Mouse (Mus musculus) gastrocnemius, adult 2 months (tissue): ENCODE data around the gene Elf1. TPM values are rescaled to one million over a fixed set of nuclear protein-coding genes. Genes with fewer than 3 reads are reported as not detected.

Source experiments
- DNase-seq: peaks from one replicate; pipeline ENCODE4 v3.0.0; 2022
- H3K27ac ChIP-seq: fragments of 200-600 bp; 2 replicates; pipeline ENCODE4 v1.8.1; 2022; ENCODE audit warnings: mild to moderate bottlenecking
- H3K4me3 ChIP-seq: fragments of 200-600 bp; 2 replicates; pipeline ENCODE4 v1.8.1; 2022; ENCODE audit warnings: mild to moderate bottlenecking, moderate library complexity
- CTCF ChIP-seq: fragments of 200-600 bp; IDR thresholded peaks from 2 replicates; pipeline ENCODE4 v1.8.1; 2022; ENCODE audit warnings: antibody characterized with exemption, mild to moderate bottlenecking, moderate library complexity
- intact Hi-C: fragments of 180-260 bp; cut with DNase I; formaldehyde crosslinking; loops from one replicate; pipeline ENCODE4 v1.15.1; 2025
- microRNA-seq: library from miRNA; unstranded; fragments of <30 nt; microRNA quantifications from one replicate; pipeline ENCODE4 v1.2.0, GENCODE M21; 2021
- total RNA-seq, 2 experiments: library from RNA; stranded (reverse); gene quantifications; 2 replicates each; pipeline ENCODE4 v1.2.3; 2021

Gene Elf1
- total RNA-seq, 2 experiments from 2014 or later = 4.6 to 6.0 TPM

DNA sequence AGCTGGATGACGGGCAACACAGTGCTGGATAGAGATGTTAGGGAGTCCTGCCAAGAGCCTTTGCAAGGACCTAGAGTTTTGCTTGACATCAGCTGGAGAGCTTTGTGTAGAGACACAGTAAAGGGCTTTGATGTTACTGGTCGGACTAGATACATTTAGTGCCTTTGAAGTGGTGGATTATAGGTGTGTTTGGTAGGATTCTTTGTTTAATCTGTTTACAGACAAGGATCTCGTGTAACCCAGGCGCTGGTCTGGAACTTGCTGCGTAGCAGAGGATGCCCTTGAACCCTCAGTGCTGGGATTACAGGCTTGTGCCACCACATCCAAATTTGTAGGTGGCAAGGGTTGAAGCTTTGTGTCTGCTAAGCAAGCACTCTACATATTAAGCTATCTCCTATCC, 113.1 kb downstream of the Elf1 start:
- intact Hi-C loops = no loop called here
- no peak for TF ChIP-seq CTCF
- no peak for DNase-seq
- H3K4me3 ChIP-seq = no peak overlapping the region
- no peak overlapping the region for H3K27ac ChIP-seq

DNA sequence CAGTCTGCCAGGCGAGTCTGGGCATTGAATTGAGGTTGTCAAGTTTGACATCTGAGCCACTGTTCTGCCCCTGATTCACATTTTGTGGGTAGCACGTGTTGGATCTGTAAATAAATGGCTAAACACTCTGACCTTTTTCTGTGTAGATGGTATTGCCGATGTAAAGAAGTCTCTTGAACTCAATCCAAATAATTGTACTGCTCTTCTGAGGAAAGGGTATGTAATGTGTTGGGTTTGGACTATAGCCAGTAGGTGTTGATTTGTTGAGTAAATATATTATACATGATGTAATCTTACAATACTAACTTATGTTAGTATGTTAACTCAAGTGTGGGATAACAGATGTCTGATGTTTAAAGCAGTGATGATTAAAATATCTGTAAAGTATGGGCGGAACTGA, 115.6 kb downstream of the Elf1 start:
- TF ChIP-seq CTCF = no peak
- intact Hi-C loops = no loop called here
- no peak overlapping the region for H3K27ac ChIP-seq
- H3K4me3 ChIP-seq = no peak overlapping the region
- no peak for DNase-seq

GRCm38 (mm10) chr14:79605881-79606280, 124.9 kb downstream of the Elf1 start:
- intact Hi-C loops = no loop called here

DNA sequence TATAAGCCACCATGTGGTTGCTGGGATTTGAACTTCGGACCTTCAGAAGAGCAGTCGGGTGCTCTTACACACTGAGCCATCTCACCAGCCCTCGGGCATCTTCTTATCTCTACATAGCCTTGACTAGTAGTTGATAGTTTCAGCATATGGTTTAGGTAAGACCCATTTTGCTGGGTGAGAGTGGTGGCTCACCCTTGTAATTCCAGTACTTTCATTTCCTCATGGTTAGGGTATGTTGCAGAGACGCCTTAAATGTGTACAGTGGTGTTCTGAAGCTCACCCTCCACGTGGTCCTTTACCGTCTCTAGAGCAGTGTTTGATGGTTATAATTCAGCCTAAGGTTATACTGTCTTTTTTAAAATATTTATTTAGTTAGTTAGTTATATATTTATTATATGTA, 125.4 kb downstream of the Elf1 start:
- H3K27ac ChIP-seq = no peak overlapping the region
- H3K4me3 ChIP-seq = no peak overlapping the region
- no peak for DNase-seq
- intact Hi-C loops = no loop called here
- no peak for TF ChIP-seq CTCF

More at GRCm38 (mm10) chr14:79605881-79606280, 124.9 kb downstream of the Elf1 start:
- DNase-seq = no peak
- TF ChIP-seq CTCF = no peak
- no peak overlapping the region for H3K4me3 ChIP-seq
- no peak overlapping the region; the same call in 1 of the 2 replicates for H3K27ac ChIP-seq

- intact Hi-C loops = no loop called here
These were observed 125.9 kb downstream of the Elf1 start for GRCm38 (mm10) chr14:79606867-79607266.

GRCm38 (mm10) chr14:79607352-79607751, 126.4 kb downstream of the Elf1 start:
- Histone ChIP-seq H3K27ac (no peak overlapping the region), H3K4me3 (no peak overlapping the region)
- no peak for TF ChIP-seq CTCF
- intact Hi-C loops = no loop called here
- DNase-seq = no peak

More at GRCm38 (mm10) chr14:79606867-79607266, 125.9 kb downstream of the Elf1 start:
- DNase-seq = no peak
- no peak for TF ChIP-seq CTCF
- H3K27ac ChIP-seq = no peak overlapping the region
- H3K4me3 ChIP-seq = no peak overlapping the region

GRCm38 (mm10) chr14:79608286-79608685, 127.3 kb downstream of the Elf1 start:
- no peak for TF ChIP-seq CTCF
- no peak overlapping the region for H3K4me3 ChIP-seq
- H3K27ac ChIP-seq = no peak overlapping the region
- DNase-seq = no peak
- intact Hi-C loops = no loop called here

DNA sequence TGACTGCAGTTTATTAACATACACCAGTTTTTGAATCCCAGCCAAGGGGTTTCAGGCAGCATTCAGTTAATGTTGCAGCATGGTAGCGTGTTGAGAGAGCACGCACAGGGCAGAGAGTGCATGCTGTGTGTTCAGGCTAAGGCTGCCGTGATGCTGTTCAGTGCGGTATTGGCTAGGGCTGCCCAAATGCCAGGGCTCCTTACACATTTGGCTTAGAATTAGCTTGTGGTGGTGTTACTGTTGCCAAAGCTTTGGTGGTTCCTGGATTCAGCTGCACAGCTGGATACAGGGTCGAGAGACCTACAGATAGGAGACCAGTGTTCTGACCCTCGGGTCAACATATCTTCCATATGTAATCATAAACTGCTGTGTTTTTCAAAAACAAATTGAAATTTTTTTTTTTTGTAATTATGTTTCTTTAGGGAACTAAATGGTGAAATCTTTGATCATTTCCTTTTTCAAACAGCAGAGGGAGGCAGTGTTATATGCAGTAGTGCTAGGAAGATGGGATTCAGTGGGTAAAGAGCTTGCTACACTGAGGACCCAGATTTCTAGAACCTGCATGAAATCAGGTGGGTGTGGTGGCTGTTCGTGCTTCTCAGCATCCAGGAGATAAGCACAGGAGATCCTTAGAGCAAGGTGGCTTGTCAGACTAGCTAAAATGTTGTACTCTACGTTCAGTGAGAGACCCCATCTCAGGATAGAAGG, 136.3 kb downstream of the Elf1 start:
- intact Hi-C loops = no loop called here
- peak; percentile 49 for TF ChIP-seq CTCF
- Histone ChIP-seq H3K27ac (no peak overlapping the region), H3K4me3 (no peak overlapping the region)
- DNase-seq = no peak

- Histone ChIP-seq H3K4me3 (no peak overlapping the region), H3K27ac (no peak overlapping the region)
- TF ChIP-seq CTCF = no peak
- intact Hi-C loops = no loop called here
- DNase-seq = no peak
These were observed 138.8 kb downstream of the Elf1 start for GRCm38 (mm10) chr14:79619802-79620201.

DNA sequence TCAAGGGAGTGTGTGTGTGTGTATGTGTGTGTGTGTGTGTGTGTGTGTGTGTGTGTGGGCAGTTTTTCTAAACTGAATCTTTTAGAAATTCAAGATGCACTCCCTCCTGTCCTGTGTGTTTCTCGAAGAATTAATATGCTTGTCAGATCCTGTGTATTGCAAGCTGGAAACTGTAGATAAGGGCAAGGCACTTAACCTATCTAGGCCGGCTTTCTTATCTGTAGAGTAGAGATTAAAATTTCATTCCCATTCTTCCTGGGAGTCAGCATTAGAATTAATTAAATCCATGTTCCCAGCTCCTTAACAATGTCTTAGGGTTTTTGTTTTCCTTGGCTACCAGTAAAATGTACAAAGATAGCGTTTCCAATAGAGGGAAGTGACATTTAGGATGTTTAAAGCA, 140.1 kb downstream of the Elf1 start:
- intact Hi-C loops = no loop called here
- no peak overlapping the region for H3K27ac ChIP-seq
- DNase-seq = no peak
- TF ChIP-seq CTCF = no peak
- H3K4me3 ChIP-seq = no peak overlapping the region

Small RNA genes within 50 kb of the gene (microRNA-seq; reads per million reads assigned to microRNA genes)
- gene Gm27857 = not detected

Other genes with a start within 250 kb of the Elf1 start
- gene Zfp957, start 233.8 kb upstream of the Elf1 start, total RNA-seq = not detected
- gene Rgcc, start 179.5 kb upstream of the Elf1 start, total RNA-seq = 10 to 100 TPM; 46.9 to 78.3 TPM
- gene Naa16, start 90.4 kb upstream of the Elf1 start, total RNA-seq = 10 to 100 TPM; 22.3 to 22.9 TPM
- gene Mtrf1, start 83.4 kb upstream of the Elf1 start, total RNA-seq = 1 to 10 TPM; 8.9 to 9.5 TPM
- gene Kbtbd7, start 54.7 kb upstream of the Elf1 start, total RNA-seq = 1 to 10 TPM; 5.4 to 7.2 TPM
- under 1 TPM in 1 of 2 experiments, not detected in 1; 0.20 TPM for gene Kbtbd6, start 29.4 kb upstream of the Elf1 start, total RNA-seq
- gene Wbp4, start 326 bp downstream of the Elf1 start, total RNA-seq = 10 to 100 TPM; 19.3 to 25.7 TPM
- gene Sugt1, start 106.5 kb downstream of the Elf1 start, total RNA-seq = 10 to 100 TPM; 96.5 to 97.2 TPM
- gene Cnmd, start 181.0 kb downstream of the Elf1 start, total RNA-seq = under 1 TPM in 1 of 2 experiments, not detected in 1; 0.73 TPM